Mouse (Mus musculus) C3H10T1/2 (cell line): Measurements from ENCODE around the gene Phf12. TPM values are rescaled to one million over a fixed set of nuclear protein-coding genes. Genes with fewer than 3 reads are reported as not detected.

ENCODE experiments used
- polyA plus RNA-seq, 2 experiments: library from polyadenylated mRNA; unstranded; fragments of >200 nt; fragmentation: generic; extraction: Trizol; gene quantifications; one replicate each; pipeline ENCODE4 v1.2.1; 2012; ENCODE audit warnings: missing spikeins in 2 of 2

Phf12 gene
- 10 to 100 TPM in 1 of 2 experiments, 1 to 10 TPM in 1; 7.7 to 27.1 TPM for polyA plus RNA-seq

GRCm38 (mm10) chr11:77982441-77982905, at the start of gene Phf12:
Gene Phf12 (plus strand): TSS chr11:77982754.

GRCm38 (mm10) chr11:78031947-78032808, 49.6 kb downstream of the Phf12 start, which contains the start of gene Dhrs13:
Gene Dhrs13 (plus strand): TSS chr11:78032280.

GRCm38 (mm10) chr11:78037831-78038752, 55.5 kb downstream of the Phf12 start, which contains the start of gene Flot2:
Gene Flot2 (plus strand): TSS chr11:78037931.

Other genes with a start within 250 kb of the Phf12 start
- 10 to 100 TPM; 15.9 to 48.2 TPM for gene Myo18a, start 219.5 kb upstream of the Phf12 start, polyA plus RNA-seq
- gene Gm10277, start 195.0 kb upstream of the Phf12 start, polyA plus RNA-seq: under 1 TPM; 0.30 to 0.79 TPM
- 1 to 10 TPM in 1 of 2 experiments, under 1 TPM in 1; 0.05 to 4.8 TPM for gene Pipox, start 88.7 kb upstream of the Phf12 start, polyA plus RNA-seq
- gene Sez6, start 52.0 kb upstream of the Phf12 start, polyA plus RNA-seq: not detected
- 10 to 100 TPM; 14.3 to 26.1 TPM for gene Dhrs13, start 49.5 kb downstream of the Phf12 start, polyA plus RNA-seq
- gene Flot2, start 55.2 kb downstream of the Phf12 start, polyA plus RNA-seq: 10 to 100 TPM; 68.0 to 85.1 TPM
- 10 to 100 TPM; 15.1 to 27.9 TPM for gene Eral1, start 97.6 kb downstream of the Phf12 start, polyA plus RNA-seq
- gene Fam222b, start 111.9 kb downstream of the Phf12 start, polyA plus RNA-seq: 10 to 100 TPM in 1 of 2 experiments, 1 to 10 TPM in 1; 5.8 to 13.0 TPM
- 10 to 100 TPM; 47.2 to 71.6 TPM for gene Traf4, start 182.8 kb downstream of the Phf12 start, polyA plus RNA-seq
- gene Nek8, start 193.9 kb downstream of the Phf12 start, polyA plus RNA-seq: 10 to 100 TPM in 1 of 2 experiments, 1 to 10 TPM in 1; 7.0 to 20.5 TPM
- 10 to 100 TPM; 16.0 to 28.6 TPM for gene Tlcd1, start 194.0 kb downstream of the Phf12 start, polyA plus RNA-seq
- gene Rpl23a, start 200.8 kb downstream of the Phf12 start, polyA plus RNA-seq: 1,000 to 10,000 TPM; 3,235 to 5,071 TPM
- 100 to 1,000 TPM; 162 to 164 TPM for gene Rab34, start 205.7 kb downstream of the Phf12 start, polyA plus RNA-seq
- gene Proca1, start 210.6 kb downstream of the Phf12 start, polyA plus RNA-seq: under 1 TPM; 0.04 to 0.46 TPM